Mouse (Mus musculus) lung, embryonic 16.5 days (tissue): ENCODE measurements around the gene Carhsp1. TPM values are rescaled to one million over a fixed set of nuclear protein-coding genes. Genes with fewer than 3 reads are reported as not detected.

Experiments
- ATAC-seq: fragments of 200-750 bp; cut with Nextera tagmentation; 2 replicates; pipeline ENCODE4 v1.8.0; 2017; ENCODE audit warnings: low read depth, mild to moderate bottlenecking, moderate library complexity
- H3K27ac ChIP-seq: fragments of 300-500 bp; sonication (generic); 2 replicates; pipeline ENCODE4 v1.5.1; 2014; ENCODE audit warnings: mild to moderate bottlenecking, control low read depth, low read length
- H3K27me3 ChIP-seq: fragments of 300-500 bp; sonication (generic); 2 replicates; pipeline ENCODE4 v1.6.1; 2014; ENCODE audit warnings: low read depth, low read length, mixed read lengths; ENCODE audit not compliant: control insufficient read depth, insufficient read depth
- H3K36me3 ChIP-seq: fragments of 300-500 bp; sonication (generic); 2 replicates; pipeline ENCODE4 v1.6.1; 2014; ENCODE audit warnings: low read length; ENCODE audit not compliant: control insufficient read depth, insufficient read depth
- H3K4me1 ChIP-seq: fragments of 300-500 bp; sonication (generic); replicated peaks from 2 replicates; pipeline ENCODE4 v1.6.1; 2014; ENCODE audit warnings: low read length, mixed read lengths; ENCODE audit not compliant: control insufficient read depth, insufficient read depth
- H3K4me2 ChIP-seq: fragments of 300-500 bp; sonication (generic); 2 replicates; pipeline ENCODE4 v1.6.1; 2014; ENCODE audit warnings: low read depth, low read length, control low read depth
- H3K4me3 ChIP-seq: fragments of 300-500 bp; sonication (generic); 2 replicates; pipeline ENCODE4 v1.5.1; 2014; ENCODE audit warnings: mild to moderate bottlenecking, low read length, control low read depth
- H3K9ac ChIP-seq: fragments of 300-500 bp; sonication (generic); 2 replicates; pipeline ENCODE4 v1.6.1; 2014; ENCODE audit warnings: low read length, control low read depth
- H3K9me3 ChIP-seq: fragments of 300-500 bp; sonication (generic); 2 replicates; pipeline ENCODE4 v1.6.1; 2016; ENCODE audit warnings: low read length; ENCODE audit not compliant: control insufficient read depth
- WGBS: fragments of 180-500 bp; shearing (Covaris S2); extraction: QIAGEN DNeasy Blood & Tissue Kit; methylation state at CpG from one replicate; pipeline ENCODE4 v1.1.7; 2014; 5-methylcytosine and 5-hydroxymethylcytosine counted together
- polyA plus RNA-seq: library from polyadenylated mRNA; unstranded; fragments of >200 nt; fragmentation: Nextera tagmentation; extraction: Ambion mirVana; gene quantifications from 2 replicates; pipeline ENCODE4 v1.2.1, GENCODE M21; 2015

Carhsp1 gene
- polyA plus RNA-seq, 1 experiment from 2014 or later = 96.4 TPM

DNA sequence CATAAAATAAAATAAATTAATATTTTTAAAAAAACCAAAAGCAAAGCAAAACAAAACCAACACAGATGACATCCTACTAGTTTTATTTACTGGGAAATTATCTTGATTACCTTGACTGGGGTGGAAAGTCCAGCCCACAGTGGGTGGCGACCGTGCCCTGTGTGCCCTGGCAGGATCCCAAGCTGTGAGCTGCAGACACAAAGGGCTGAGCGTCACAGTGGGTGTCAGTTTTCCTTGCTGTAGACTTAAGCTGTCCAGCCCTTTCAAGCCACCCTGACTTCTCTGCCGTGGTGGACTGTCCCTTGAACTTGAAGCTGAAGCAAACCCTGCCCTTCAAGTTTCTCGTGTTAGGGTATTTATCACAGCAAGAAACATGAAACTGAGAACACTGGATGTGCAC is 6.1 kb upstream of the Carhsp1 start:
- H3K4me3 ChIP-seq = no peak overlapping the region
- ATAC-seq = no peak
- H3K4me1 ChIP-seq = no peaks in the 10 kb centered on the region
- H3K27ac ChIP-seq = no peak overlapping the region
- WGBS = 44% methylated on average over 5 of the region's 5 CpGs
- H3K9me3 ChIP-seq = no peaks in the 10 kb centered on the region
- no peak overlapping the region for H3K4me2 ChIP-seq
- no peak overlapping the region for H3K9ac ChIP-seq
- H3K36me3 ChIP-seq = no peaks in the 10 kb centered on the region
- peaks cover 6% of the 10 kb centered on the region; the same call in 1 of the 2 replicates for H3K27me3 ChIP-seq

DNA sequence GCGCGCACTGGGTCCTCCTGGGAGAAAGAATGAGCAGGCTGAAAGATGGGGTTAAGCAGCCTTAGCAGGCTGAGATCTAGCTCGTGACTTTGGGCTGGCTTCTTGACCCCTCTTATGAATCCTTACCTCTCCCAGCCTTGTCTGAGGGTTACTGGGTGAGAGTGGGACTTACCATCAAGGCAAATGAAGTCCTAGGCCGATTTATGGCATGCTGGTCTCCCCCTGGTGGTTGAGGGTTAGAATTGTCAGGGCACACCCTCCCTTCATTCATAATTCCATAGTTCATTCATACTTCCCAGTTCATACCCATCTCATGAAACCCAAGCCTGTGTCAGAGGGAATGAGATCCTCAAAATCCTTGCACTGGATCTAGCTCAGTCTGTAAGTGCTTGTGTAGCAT is 4.8 kb upstream of the Carhsp1 start:
- Histone ChIP-seq H3K9me3 (no peaks in the 10 kb centered on the region), H3K27ac (no peak overlapping the region), H3K36me3 (no peaks in the 10 kb centered on the region), H3K4me1 (no peaks in the 10 kb centered on the region), H3K27me3 (peaks cover 6% of the 10 kb centered on the region; the same call in 1 of the 2 replicates), H3K4me2 (no peak overlapping the region), H3K9ac (no peak overlapping the region), H3K4me3 (no peak overlapping the region)
- ATAC-seq = no peak
- 51% methylated on average over 4 of the region's 4 CpGs for WGBS

DNA sequence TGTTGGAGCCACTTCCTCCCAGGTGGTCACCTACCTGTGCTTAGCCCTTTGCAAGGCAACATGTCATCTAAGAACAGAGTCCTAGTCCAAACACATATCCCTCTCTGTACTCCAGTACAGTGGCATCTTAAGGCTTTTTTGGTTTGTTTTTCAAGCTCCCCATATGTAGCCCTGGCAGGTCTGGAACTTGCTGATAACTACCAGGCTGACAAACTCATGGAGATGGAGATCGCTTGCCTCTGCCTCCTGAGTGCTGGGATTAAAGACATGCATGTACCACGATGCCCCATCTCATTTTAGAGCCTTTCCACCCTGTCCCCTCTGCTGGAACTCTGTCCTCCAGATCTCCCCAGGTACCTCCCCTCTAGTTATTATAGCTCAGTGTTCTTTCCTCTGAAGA is 4.3 kb upstream of the Carhsp1 start:
- ATAC-seq = no peak

DNA sequence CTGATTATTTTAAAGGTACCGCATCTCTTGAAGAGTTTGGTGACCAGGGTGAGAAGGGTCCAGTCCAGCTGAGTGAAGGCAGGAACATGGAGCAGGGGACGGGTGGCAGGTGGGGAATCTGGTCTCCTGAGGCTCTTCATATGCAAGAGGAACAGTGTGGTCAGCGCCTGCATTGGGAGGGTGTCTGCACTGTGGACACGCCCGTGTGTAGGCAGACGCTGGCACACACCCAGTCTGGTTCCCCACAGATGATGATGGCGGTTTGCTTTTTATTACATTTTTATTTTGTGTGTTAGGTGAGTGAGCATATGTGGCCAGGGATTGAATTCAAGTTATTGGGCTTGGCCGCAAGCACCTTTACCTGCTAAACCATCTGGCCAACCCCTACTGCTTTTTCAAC is 3.6 kb upstream of the Carhsp1 start:
- ATAC-seq = no peak
- 84% methylated on average over 8 of the region's 8 CpGs for WGBS
- Histone ChIP-seq H3K27ac (no peak overlapping the region), H3K27me3 (peaks cover 6% of the 10 kb centered on the region; the same call in 1 of the 2 replicates), H3K4me2 (no peak overlapping the region), H3K36me3 (no peaks in the 10 kb centered on the region), H3K9me3 (no peaks in the 10 kb centered on the region), H3K4me1 (peaks cover 4% of the 10 kb centered on the region), H3K9ac (no peak overlapping the region), H3K4me3 (no peak overlapping the region)

More for the DNA sequence above, 4.3 kb upstream of the Carhsp1 start:
- Histone ChIP-seq H3K27me3 (peaks cover 6% of the 10 kb centered on the region; the same call in 1 of the 2 replicates), H3K9ac (no peak overlapping the region), H3K27ac (no peak overlapping the region), H3K4me2 (no peak overlapping the region), H3K36me3 (no peaks in the 10 kb centered on the region), H3K4me3 (no peak overlapping the region), H3K9me3 (no peaks in the 10 kb centered on the region), H3K4me1 (no peaks in the 10 kb centered on the region)
- 81% methylated on average over 2 of the region's 2 CpGs for WGBS

DNA sequence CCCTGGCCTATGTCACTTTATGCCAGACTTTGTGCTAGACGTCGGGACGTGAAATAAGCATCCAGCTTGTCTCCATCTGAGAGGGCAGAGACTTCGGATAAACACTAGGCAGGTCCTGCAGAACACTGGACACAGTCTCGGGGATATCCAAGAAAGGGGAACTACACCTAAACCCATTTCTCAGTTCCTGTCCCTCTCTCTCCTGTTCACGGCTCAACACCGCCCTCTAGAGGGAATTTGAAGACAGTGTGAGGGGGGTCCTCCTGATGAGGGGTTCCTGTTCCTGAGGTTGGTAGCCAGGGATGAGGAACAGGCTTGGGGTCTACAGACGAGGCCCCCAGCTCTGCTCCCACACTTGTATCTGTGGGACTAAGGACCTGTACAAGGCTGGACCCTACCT is 2.2 kb upstream of the Carhsp1 start:
- Histone ChIP-seq H3K36me3 (no peaks in the 10 kb centered on the region), H3K27ac (no peak overlapping the region), H3K4me2 (no peak overlapping the region), H3K9me3 (no peaks in the 10 kb centered on the region), H3K9ac (no peak overlapping the region), H3K4me1 (peaks cover 17% of the 10 kb centered on the region), H3K4me3 (no peak overlapping the region), H3K27me3 (peaks cover 6% of the 10 kb centered on the region; the same call in 1 of the 2 replicates)
- ATAC-seq = no peak
- 2% methylated on average over 8 of the region's 8 CpGs for WGBS

DNA sequence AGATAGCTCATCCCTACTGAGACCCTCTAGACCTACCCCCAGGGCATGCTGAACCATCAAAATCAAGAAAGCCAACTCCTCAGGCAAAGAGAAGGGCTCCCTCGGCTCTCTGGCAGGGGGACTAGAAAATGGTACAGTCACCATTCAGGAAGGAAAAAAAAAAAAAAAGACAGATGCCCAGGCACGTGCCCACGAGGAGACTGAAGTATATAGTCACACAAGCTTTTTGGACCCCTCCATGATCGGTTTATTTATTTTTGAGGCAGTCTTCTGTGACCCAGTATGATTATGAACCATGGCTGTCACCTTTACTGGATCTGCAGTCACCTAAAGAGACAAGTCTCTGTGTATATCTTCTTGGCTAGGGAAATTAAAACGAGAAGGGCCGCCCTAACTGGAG is 1.4 kb upstream of the Carhsp1 start:
- Histone ChIP-seq H3K36me3 (no peaks in the 10 kb centered on the region), H3K27ac (no peak overlapping the region), H3K4me1 (peaks cover 17% of the 10 kb centered on the region), H3K9ac (no peak overlapping the region), H3K27me3 (peaks cover 6% of the 10 kb centered on the region; the same call in 1 of the 2 replicates), H3K9me3 (no peaks in the 10 kb centered on the region), H3K4me3 (no peak overlapping the region), H3K4me2 (no peak overlapping the region)
- 59% methylated on average over 6 of the region's 6 CpGs for WGBS
- ATAC-seq = no peak

DNA sequence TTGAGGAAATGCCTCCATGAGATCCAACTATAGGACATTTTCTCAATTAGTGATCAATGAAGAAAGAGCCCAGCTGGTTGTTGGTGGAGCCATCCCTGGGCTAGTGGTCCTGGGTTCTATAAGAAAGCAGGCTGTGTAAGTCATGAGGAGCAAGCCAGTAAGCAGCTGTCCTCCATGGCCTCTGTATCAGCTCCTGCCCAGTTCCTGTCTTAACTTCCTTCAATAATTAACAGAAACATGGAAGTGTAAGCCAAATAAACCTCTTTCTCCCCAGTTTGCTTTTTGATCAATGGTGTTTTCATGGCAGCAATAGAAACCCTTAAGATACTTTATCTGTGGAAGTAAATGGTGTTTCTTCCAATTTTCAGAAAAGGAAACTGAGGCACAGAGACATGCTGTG is 856 bp upstream of the Carhsp1 start:
- Histone ChIP-seq H3K4me2 (no peak overlapping the region), H3K4me3 (no peak overlapping the region), H3K27ac (no peak overlapping the region), H3K9me3 (no peaks in the 10 kb centered on the region), H3K27me3 (peaks cover 6% of the 10 kb centered on the region; the same call in 1 of the 2 replicates), H3K36me3 (no peaks in the 10 kb centered on the region), H3K9ac (no peak overlapping the region), H3K4me1 (peaks cover 20% of the 10 kb centered on the region)
- no peak for ATAC-seq

DNA sequence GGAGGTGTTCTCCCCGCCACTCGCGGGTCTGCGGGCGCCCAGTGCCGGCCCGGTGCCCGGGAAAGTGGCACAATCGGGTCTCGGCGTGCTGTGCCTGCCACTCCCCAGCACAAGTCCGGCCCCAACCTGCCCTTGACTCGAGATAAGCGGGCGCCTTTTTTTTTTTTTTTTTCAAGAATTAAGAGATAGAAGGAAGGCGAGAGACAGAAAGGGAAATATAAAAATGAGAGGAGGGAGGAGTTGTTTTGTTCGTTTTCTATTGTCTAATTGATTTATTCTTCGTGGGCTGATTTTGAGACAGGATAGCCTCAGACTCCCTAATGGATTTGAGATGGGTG is 364 bp upstream of the Carhsp1 start:
- Histone ChIP-seq H3K36me3 (no peaks in the 10 kb centered on the region), H3K4me3 (peak overlapping the region; percentile 72), H3K4me2 (peak overlapping the region; percentile 70), H3K4me1 (peaks cover 25% of the 10 kb centered on the region), H3K27ac (no peak overlapping the region), H3K9ac (peak overlapping the region; percentile 52; the same call in 1 of the 2 replicates), H3K9me3 (no peaks in the 10 kb centered on the region), H3K27me3 (peaks cover 6% of the 10 kb centered on the region; the same call in 1 of the 2 replicates)
- WGBS = 1% methylated on average over 18 of the region's 18 CpGs
- no peak for ATAC-seq

DNA sequence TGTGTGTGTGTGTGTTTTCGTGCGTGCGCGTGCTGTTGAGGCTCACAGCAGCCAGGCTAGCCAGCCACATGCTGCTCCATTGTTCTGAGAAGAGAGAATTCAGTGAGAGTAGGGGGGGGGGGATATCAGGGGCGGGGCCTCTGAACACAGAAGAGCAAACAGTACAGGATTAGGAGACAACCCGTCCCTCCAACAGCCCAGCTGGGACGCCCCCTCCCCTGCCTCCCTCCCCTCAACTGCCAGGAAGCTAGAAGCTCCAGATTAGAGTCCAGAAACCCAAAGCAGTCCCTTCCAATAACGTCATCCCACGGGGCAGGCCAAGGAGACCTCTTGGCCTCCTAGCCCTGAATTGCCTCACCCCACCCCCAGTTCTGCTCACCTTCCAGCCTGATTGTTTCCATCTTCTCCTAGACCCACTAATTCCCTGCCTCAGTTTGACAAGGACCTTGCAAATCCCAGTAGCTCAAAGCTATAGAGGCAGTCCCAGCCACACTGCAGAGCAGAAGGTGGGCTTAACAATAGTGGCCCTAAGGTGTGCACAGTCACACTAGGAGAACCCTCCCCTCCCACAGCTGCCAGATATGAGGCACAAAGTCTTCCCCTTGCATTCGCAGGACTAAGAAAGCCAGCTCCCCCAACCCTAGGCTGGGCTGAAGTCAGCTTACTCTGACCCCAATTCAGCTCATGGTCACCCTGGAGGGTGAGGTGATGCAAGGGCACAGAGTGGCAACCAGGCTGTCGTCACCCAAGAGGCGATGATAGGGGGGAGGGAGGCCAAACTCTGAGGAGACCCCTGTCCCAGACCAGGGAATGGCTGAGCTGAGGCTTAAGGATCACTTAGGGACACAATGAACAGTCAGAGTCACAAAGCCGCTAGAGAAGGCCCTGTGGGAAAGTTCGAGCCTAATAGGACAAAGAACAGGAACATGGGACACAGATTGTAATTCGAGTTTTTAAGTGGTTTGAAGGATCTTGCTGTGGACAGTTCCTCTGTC is 1.6 kb downstream of the Carhsp1 start:
- Histone ChIP-seq H3K27me3 (peaks cover 6% of the 10 kb centered on the region; the same call in 1 of the 2 replicates), H3K9me3 (no peaks in the 10 kb centered on the region), H3K4me1 (peaks cover 37% of the 10 kb centered on the region), H3K36me3 (no peaks in the 10 kb centered on the region), H3K4me3 (peak overlapping the region; percentile 72), H3K4me2 (peak overlapping the region; percentile 70), H3K9ac (peak overlapping the region; percentile 76), H3K27ac (peak overlapping the region; percentile 89; the same call in 1 of the 2 replicates)
- no peak for ATAC-seq
- 10% methylated on average over 14 of the region's 15 CpGs for WGBS
